Mouse (Mus musculus) heart, embryonic 15.5 days (tissue): Measurements from ENCODE around the gene Cycs. TPM values are rescaled to one million over a fixed set of nuclear protein-coding genes. Genes with fewer than 3 reads are reported as not detected.

ENCODE experiments used
- ATAC-seq: fragments of 200-750 bp; cut with Nextera tagmentation; replicated peaks from 2 replicates; pipeline ENCODE4 v1.8.0; 2017; ENCODE audit warnings: low read depth, moderate TSS enrichment; ENCODE audit not compliant: insufficient number of reproducible peaks, insufficient read depth, low FRiP score
- H3K27ac ChIP-seq: fragments of 300-500 bp; sonication (generic); 2 replicates; pipeline ENCODE4 v1.5.1; 2015; ENCODE audit warnings: mild to moderate bottlenecking, inconsistent platforms
- H3K27me3 ChIP-seq: fragments of 300-500 bp; sonication (generic); 2 replicates; pipeline ENCODE4 v1.6.1; 2015; ENCODE audit warnings: inconsistent platforms
- H3K36me3 ChIP-seq: fragments of 300-500 bp; sonication (generic); 2 replicates; pipeline ENCODE4 v1.6.1; 2015; ENCODE audit warnings: mild to moderate bottlenecking, inconsistent platforms
- H3K4me1 ChIP-seq: fragments of 300-500 bp; sonication (generic); replicated peaks from 2 replicates; pipeline ENCODE4 v1.6.1; 2015; ENCODE audit warnings: inconsistent platforms
- H3K4me2 ChIP-seq: fragments of 300-500 bp; sonication (generic); 2 replicates; pipeline ENCODE4 v1.6.1; 2015; ENCODE audit warnings: inconsistent platforms, mild to moderate bottlenecking, moderate library complexity
- H3K4me3 ChIP-seq: fragments of 300-500 bp; sonication (generic); 2 replicates; pipeline ENCODE4 v1.5.1; 2015; ENCODE audit warnings: mild to moderate bottlenecking, inconsistent platforms
- H3K9ac ChIP-seq: fragments of 300-500 bp; sonication (generic); 2 replicates; pipeline ENCODE4 v1.6.1; 2015; ENCODE audit warnings: mild to moderate bottlenecking, inconsistent platforms
- H3K9me3 ChIP-seq: fragments of 300-500 bp; sonication (generic); replicated peaks from 2 replicates; pipeline ENCODE4 v1.6.1; 2016; ENCODE audit warnings: inconsistent platforms
- WGBS: fragments of 180-500 bp; shearing (Covaris S2); methylation state at CpG from one replicate; pipeline ENCODE4 v1.1.7; 2015; ENCODE audit warnings: mixed read lengths; 5-methylcytosine and 5-hydroxymethylcytosine counted together
- polyA plus RNA-seq: library from polyadenylated mRNA; unstranded; fragments of >200 nt; fragmentation: Nextera tagmentation; extraction: Ambion mirVana; gene quantifications from 2 replicates; pipeline ENCODE4 v1.2.1, GENCODE M21; 2015

Cycs gene
- polyA plus RNA-seq = 144 and 216 TPM in 2 replicates

- ATAC-seq = peak; percentile 97
- H3K27ac ChIP-seq = peak within 1 kb of the TSS; percentile 94
- peak within 1 kb of the TSS; percentile 75 for H3K4me2 ChIP-seq
- peaks cover 14% of the 10 kb centered on the region for H3K36me3 ChIP-seq
- no peaks in the 10 kb centered on the region for H3K27me3 ChIP-seq
- no peaks in the 10 kb centered on the region for H3K9me3 ChIP-seq
- peaks cover 7% of the 10 kb centered on the region for H3K4me1 ChIP-seq
- peak within 1 kb of the TSS; percentile 78 for H3K4me3 ChIP-seq
- WGBS = 2% methylated on average over 78 of the region's 78 CpGs
- H3K9ac ChIP-seq = peak within 1 kb of the TSS; percentile 90
These were observed at the start of gene Cycs for GRCm38 (mm10) chr6:50566141-50566996. Gene Cycs, minus strand, starts transcription at chr6:50566538.

DNA sequence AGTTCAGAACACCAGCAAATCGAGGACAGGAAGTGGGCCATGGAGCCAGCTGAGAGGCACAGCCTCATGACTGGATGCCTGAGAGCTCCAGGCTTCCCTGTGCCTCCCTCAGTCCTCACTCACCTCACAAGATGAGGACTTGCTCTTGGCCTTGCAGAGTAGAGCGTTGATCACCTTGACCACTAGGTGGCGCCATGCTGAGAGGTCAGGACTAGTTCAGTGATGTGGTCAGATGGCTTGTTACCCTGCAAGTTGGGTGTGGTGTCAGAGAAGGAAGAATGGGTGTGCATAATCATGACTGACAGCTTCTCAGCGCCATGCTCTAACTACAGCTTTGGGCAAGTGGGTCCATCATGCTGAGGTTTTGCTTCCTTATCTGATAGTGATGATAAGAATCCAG lies 35.3 kb upstream of the Cycs start:
- Histone ChIP-seq H3K4me1 (peaks cover 18% of the 10 kb centered on the region), H3K36me3 (no peaks in the 10 kb centered on the region), H3K9me3 (no peaks in the 10 kb centered on the region), H3K4me2 (no peak overlapping the region), H3K27me3 (no peaks in the 10 kb centered on the region), H3K27ac (no peak overlapping the region), H3K4me3 (no peak overlapping the region), H3K9ac (no peak overlapping the region)
- WGBS = 30% methylated on average over 4 of the region's 4 CpGs
- no peak for ATAC-seq

GRCm38 (mm10) chr6:50598560-50598959 lies 32.2 kb upstream of the Cycs start:
- H3K36me3 ChIP-seq = no peaks in the 10 kb centered on the region
- no peak overlapping the region for H3K9ac ChIP-seq
- no peaks in the 10 kb centered on the region for H3K9me3 ChIP-seq
- H3K4me1 ChIP-seq = peaks cover 25% of the 10 kb centered on the region
- H3K4me2 ChIP-seq = no peak overlapping the region
- no peaks in the 10 kb centered on the region for H3K27me3 ChIP-seq
- H3K4me3 ChIP-seq = no peak overlapping the region
- 20% methylated on average over 5 of the region's 5 CpGs for WGBS
- ATAC-seq = no peak
- H3K27ac ChIP-seq = peak overlapping the region; percentile 25; the same call in 1 of the 2 replicates

- peak within 1 kb of the TSS; percentile 54 for H3K9ac ChIP-seq
- no peaks in the 10 kb centered on the region for H3K9me3 ChIP-seq
- peak; percentile 98 for ATAC-seq
- no peaks in the 10 kb centered on the region for H3K27me3 ChIP-seq
- no peaks in the 10 kb centered on the region for H3K36me3 ChIP-seq
- peaks cover 25% of the 10 kb centered on the region for H3K4me1 ChIP-seq
- H3K4me3 ChIP-seq = peak within 1 kb of the TSS; percentile 56
- peak within 1 kb of the TSS; percentile 14; the same call in 1 of the 2 replicates for H3K27ac ChIP-seq
- peak within 1 kb of the TSS; percentile 94 for H3K4me2 ChIP-seq
- under 1% methylated on average over 58 of the region's 62 CpGs for WGBS
These were observed 30.2 kb upstream of the Cycs start, which contains the start of gene 4921507P07Rik for GRCm38 (mm10) chr6:50596301-50597211. Gene 4921507P07Rik, minus strand, starts transcription at chr6:50596632.

DNA sequence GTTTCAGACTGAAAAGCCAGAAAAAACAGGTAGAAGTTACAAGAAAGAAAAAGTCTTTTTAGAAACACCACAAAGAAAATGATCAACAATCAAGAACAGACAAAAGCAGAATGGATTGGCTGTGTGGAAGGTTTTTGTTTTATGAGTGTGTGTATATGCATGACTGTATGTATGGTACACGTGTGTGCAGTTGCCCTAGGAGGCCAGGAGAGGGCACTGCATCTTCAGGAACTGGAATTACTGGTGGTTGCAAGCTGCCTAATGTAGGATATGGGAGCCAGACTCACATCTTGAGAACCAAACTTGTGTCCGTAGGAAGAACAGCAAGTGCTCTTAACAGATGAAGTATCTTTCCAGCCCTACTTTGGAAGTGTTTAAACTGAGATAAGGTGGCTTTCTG lies 28.0 kb upstream of the Cycs start:
- H3K4me2 ChIP-seq = no peak overlapping the region
- ATAC-seq = no peak

GRCm38 (mm10) chr6:50593334-50593845 lies 27.1 kb upstream of the Cycs start:
- 55% methylated on average over 10 of the region's 10 CpGs for WGBS

More for the DNA sequence above, 28.0 kb upstream of the Cycs start:
- no peak overlapping the region for H3K27ac ChIP-seq
- no peaks in the 10 kb centered on the region for H3K36me3 ChIP-seq
- no peaks in the 10 kb centered on the region for H3K9me3 ChIP-seq
- H3K4me1 ChIP-seq = peaks cover 25% of the 10 kb centered on the region
- no peak overlapping the region for H3K9ac ChIP-seq
- H3K4me3 ChIP-seq = no peak overlapping the region
- no peaks in the 10 kb centered on the region for H3K27me3 ChIP-seq
- WGBS = 77% methylated on average over 2 of the region's 2 CpGs

GRCm38 (mm10) chr6:50590234-50590633 lies 23.9 kb upstream of the Cycs start:
- Histone ChIP-seq H3K9me3 (no peaks in the 10 kb centered on the region), H3K4me2 (no peak overlapping the region), H3K27ac (no peak overlapping the region), H3K27me3 (no peaks in the 10 kb centered on the region), H3K4me1 (no peaks in the 10 kb centered on the region), H3K36me3 (no peaks in the 10 kb centered on the region), H3K4me3 (no peak overlapping the region), H3K9ac (no peak overlapping the region)
- ATAC-seq = no peak
- 74% methylated on average over 3 of the region's 3 CpGs for WGBS

More at GRCm38 (mm10) chr6:50593334-50593845, 27.1 kb upstream of the Cycs start:
- no peaks in the 10 kb centered on the region for H3K9me3 ChIP-seq
- no peaks in the 10 kb centered on the region for H3K36me3 ChIP-seq
- H3K27me3 ChIP-seq = no peaks in the 10 kb centered on the region
- H3K27ac ChIP-seq = no peak overlapping the region
- no peak overlapping the region for H3K9ac ChIP-seq
- ATAC-seq = no peak
- no peak overlapping the region for H3K4me2 ChIP-seq
- no peak overlapping the region for H3K4me3 ChIP-seq
- peaks cover 19% of the 10 kb centered on the region for H3K4me1 ChIP-seq

- Histone ChIP-seq H3K9me3 (no peaks in the 10 kb centered on the region), H3K4me2 (no peak overlapping the region), H3K9ac (no peak overlapping the region), H3K27me3 (no peaks in the 10 kb centered on the region), H3K4me3 (no peak overlapping the region), H3K27ac (no peak overlapping the region), H3K4me1 (no peaks in the 10 kb centered on the region), H3K36me3 (no peaks in the 10 kb centered on the region)
- ATAC-seq = no peak
- 84% methylated on average over 1 of the region's 1 CpGs for WGBS
These were observed 21.9 kb upstream of the Cycs start for GRCm38 (mm10) chr6:50588251-50588650.

DNA sequence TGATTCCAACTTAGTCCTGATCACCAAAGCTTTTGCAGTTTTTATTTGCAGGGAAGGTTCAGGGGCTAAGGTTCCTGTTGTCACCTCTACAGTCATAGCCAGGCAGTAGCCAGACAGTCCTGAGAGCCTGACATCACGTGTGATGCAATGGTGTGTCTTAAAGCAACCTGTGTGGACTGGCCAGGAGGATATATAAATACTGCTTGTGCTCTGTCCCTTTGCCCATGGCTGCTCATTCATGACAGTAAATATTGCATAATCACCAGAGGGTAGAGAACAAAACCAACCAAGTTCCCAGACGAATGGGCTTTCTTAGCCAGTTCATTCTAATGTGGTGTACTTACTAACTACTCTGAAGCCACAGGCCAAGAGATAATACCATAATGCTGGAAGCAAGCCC lies 21.1 kb upstream of the Cycs start:
- H3K9ac ChIP-seq = no peak overlapping the region
- H3K4me1 ChIP-seq = no peaks in the 10 kb centered on the region
- no peak overlapping the region for H3K27ac ChIP-seq
- H3K36me3 ChIP-seq = no peaks in the 10 kb centered on the region
- no peak for ATAC-seq
- no peak overlapping the region for H3K4me2 ChIP-seq
- no peak overlapping the region for H3K4me3 ChIP-seq
- H3K27me3 ChIP-seq = no peaks in the 10 kb centered on the region
- H3K9me3 ChIP-seq = no peaks in the 10 kb centered on the region
- WGBS = 79% methylated on average over 2 of the region's 2 CpGs

- no peaks in the 10 kb centered on the region for H3K4me1 ChIP-seq
- no peaks in the 10 kb centered on the region for H3K9me3 ChIP-seq
- H3K36me3 ChIP-seq = no peaks in the 10 kb centered on the region
- ATAC-seq = no peak
- H3K9ac ChIP-seq = no peak overlapping the region
- H3K4me3 ChIP-seq = no peak overlapping the region
- WGBS = 58% methylated on average over 5 of the region's 5 CpGs
- H3K4me2 ChIP-seq = no peak overlapping the region
- no peak overlapping the region for H3K27ac ChIP-seq
- H3K27me3 ChIP-seq = no peaks in the 10 kb centered on the region
These were observed 20.0 kb upstream of the Cycs start for GRCm38 (mm10) chr6:50586316-50586715.

DNA sequence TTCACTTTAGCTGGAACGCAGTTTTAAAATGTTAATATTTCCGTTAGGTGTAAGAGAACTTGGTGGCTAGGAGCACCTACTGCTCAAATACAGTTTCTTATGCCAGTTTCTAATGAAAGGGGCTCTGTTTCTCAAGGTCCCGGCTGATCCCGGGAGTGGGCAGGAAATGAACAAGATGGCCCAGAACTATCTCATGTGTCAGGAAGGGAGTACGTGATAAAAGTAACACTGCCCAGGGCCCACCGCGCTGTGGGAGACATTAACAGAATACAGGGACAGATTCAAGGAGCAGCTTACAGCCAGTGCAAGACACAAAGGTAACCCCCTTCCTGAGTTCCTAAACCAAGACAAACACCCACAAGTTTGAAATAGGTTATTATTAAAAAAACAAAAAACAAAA lies 19.4 kb upstream of the Cycs start:
- Histone ChIP-seq H3K9me3 (no peaks in the 10 kb centered on the region), H3K4me2 (no peak overlapping the region), H3K9ac (no peak overlapping the region), H3K36me3 (no peaks in the 10 kb centered on the region), H3K4me3 (no peak overlapping the region), H3K4me1 (no peaks in the 10 kb centered on the region), H3K27ac (no peak overlapping the region), H3K27me3 (no peaks in the 10 kb centered on the region)
- 45% methylated on average over 7 of the region's 7 CpGs for WGBS
- ATAC-seq = no peak
